Mouse (Mus musculus) liver, embryonic 13.5 days (tissue): ENCODE measurements around the gene Elf1. TPM values are rescaled to one million over a fixed set of nuclear protein-coding genes. Genes with fewer than 3 reads are reported as not detected.

Experiments used
- ATAC-seq: fragments of 200-750 bp; cut with Nextera tagmentation; 2 replicates; pipeline ENCODE4 v1.8.0; 2017; ENCODE audit warnings: low read depth, mild to moderate bottlenecking, moderate number of reproducible peaks, moderate library complexity
- DNase-seq: peaks from one replicate; pipeline ENCODE4 v3.0.0; 2022
- H3K27ac ChIP-seq: fragments of 300-500 bp; sonication (generic); 2 replicates; pipeline ENCODE4 v1.5.1; 2015; ENCODE audit warnings: moderate library complexity, mild to moderate bottlenecking, inconsistent platforms
- H3K27me3 ChIP-seq: fragments of 300-500 bp; sonication (generic); 2 replicates; pipeline ENCODE4 v1.6.1; 2015; ENCODE audit warnings: mild to moderate bottlenecking, inconsistent platforms
- H3K36me3 ChIP-seq: fragments of 300-500 bp; sonication (generic); 2 replicates; pipeline ENCODE4 v1.6.1; 2015; ENCODE audit warnings: mild to moderate bottlenecking, inconsistent platforms
- H3K4me1 ChIP-seq: fragments of 300-500 bp; sonication (generic); replicated peaks from 2 replicates; pipeline ENCODE4 v1.6.1; 2015; ENCODE audit warnings: inconsistent platforms
- H3K4me2 ChIP-seq: fragments of 300-500 bp; sonication (generic); 2 replicates; pipeline ENCODE4 v1.6.1; 2015; ENCODE audit warnings: inconsistent platforms, mild to moderate bottlenecking, moderate library complexity
- H3K4me3 ChIP-seq: fragments of 300-500 bp; sonication (generic); replicated peaks from 2 replicates; pipeline ENCODE4 v1.5.1; 2015; ENCODE audit warnings: mild to moderate bottlenecking, inconsistent platforms
- H3K9ac ChIP-seq: fragments of 300-500 bp; sonication (generic); 2 replicates; pipeline ENCODE4 v1.6.1; 2015; ENCODE audit warnings: mild to moderate bottlenecking, inconsistent platforms
- H3K9me3 ChIP-seq: fragments of 300-500 bp; sonication (generic); replicated peaks from 2 replicates; pipeline ENCODE4 v1.6.1; 2016; ENCODE audit warnings: inconsistent platforms
- WGBS: fragments of 180-500 bp; shearing (Covaris S2); methylation state at CpG from one replicate; pipeline ENCODE4 v1.1.7; 2015; ENCODE audit not compliant: insufficient replicate concordance; 5-methylcytosine and 5-hydroxymethylcytosine counted together
- microRNA-seq: library from miRNA; unstranded; fragments of <30 nt; microRNA quantifications from one replicate; pipeline ENCODE4, GENCODE M21; 2016
- polyA plus RNA-seq: library from polyadenylated mRNA; unstranded; fragments of >200 nt; fragmentation: Nextera tagmentation; extraction: Ambion mirVana; gene quantifications from 2 replicates; pipeline ENCODE4 v1.2.1, GENCODE M21; 2015

Elf1 gene
- polyA plus RNA-seq, 1 experiment from 2014 or later, result 11.9 TPM

DNA sequence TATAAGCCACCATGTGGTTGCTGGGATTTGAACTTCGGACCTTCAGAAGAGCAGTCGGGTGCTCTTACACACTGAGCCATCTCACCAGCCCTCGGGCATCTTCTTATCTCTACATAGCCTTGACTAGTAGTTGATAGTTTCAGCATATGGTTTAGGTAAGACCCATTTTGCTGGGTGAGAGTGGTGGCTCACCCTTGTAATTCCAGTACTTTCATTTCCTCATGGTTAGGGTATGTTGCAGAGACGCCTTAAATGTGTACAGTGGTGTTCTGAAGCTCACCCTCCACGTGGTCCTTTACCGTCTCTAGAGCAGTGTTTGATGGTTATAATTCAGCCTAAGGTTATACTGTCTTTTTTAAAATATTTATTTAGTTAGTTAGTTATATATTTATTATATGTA is 125.4 kb downstream of the Elf1 start:
- H3K27ac ChIP-seq, result no peak overlapping the region
- ATAC-seq, result no peak

DNA sequence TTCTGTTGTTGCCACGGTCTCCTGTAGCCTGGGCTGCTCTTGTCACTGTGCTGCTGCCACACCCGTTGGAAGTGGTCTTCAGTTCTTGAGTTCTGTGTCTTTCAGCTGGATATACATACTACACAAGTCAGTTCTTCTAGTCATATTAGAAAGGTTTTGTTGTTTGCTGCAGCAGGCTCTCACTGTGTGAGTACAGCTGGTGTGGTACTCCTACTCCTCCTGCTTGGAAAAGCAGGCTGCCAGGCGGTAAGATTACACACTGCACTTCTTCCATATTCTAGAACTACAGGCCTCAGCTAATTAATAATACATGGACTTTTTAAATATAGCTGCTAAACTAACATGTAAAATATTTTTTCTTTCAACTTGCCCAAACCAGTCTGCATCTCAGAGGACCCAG is 125.9 kb downstream of the Elf1 start:
- H3K27me3 ChIP-seq, result no peaks in the 10 kb centered on the region
- H3K36me3 ChIP-seq, result peaks cover 68% of the 10 kb centered on the region
- DNase-seq (no peak), ATAC-seq (no peak)
- no peak overlapping the region for H3K4me3 ChIP-seq
- H3K27ac ChIP-seq, result no peak overlapping the region
- H3K9me3 ChIP-seq, result no peaks in the 10 kb centered on the region
- H3K9ac ChIP-seq, result no peak overlapping the region
- no peaks in the 10 kb centered on the region for H3K4me1 ChIP-seq
- H3K4me2 ChIP-seq, result no peak overlapping the region
- 78% methylated on average over 3 of the region's 3 CpGs for WGBS

More for the DNA sequence above, 125.4 kb downstream of the Elf1 start:
- no peak overlapping the region for H3K4me3 ChIP-seq
- no peak overlapping the region for H3K9ac ChIP-seq
- no peaks in the 10 kb centered on the region for H3K27me3 ChIP-seq
- no peaks in the 10 kb centered on the region for H3K4me1 ChIP-seq
- H3K9me3 ChIP-seq, result no peaks in the 10 kb centered on the region
- no peak overlapping the region for H3K4me2 ChIP-seq
- H3K36me3 ChIP-seq, result peaks cover 69% of the 10 kb centered on the region
- no peak for DNase-seq
- 72% methylated on average over 6 of the region's 6 CpGs for WGBS

DNA sequence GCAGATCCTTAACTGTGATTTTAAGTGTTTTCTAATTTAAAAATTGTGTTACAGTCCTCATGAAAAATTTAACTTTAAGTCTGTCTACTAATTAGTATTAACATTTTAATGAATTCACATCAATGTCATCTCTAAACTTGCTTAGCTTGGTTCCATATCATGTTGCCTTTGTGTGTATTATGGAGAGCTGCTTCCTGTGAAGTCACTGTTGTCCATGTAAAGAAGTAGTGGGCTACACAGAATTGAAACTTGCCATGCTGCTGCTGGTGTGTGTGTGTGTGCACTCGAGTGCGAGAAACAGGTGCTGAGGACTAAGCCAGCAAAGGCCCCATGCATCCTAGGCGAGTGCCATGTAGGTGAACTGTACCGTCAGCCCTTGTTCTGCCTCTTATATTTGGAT is 126.4 kb downstream of the Elf1 start:
- H3K9me3 ChIP-seq, result no peaks in the 10 kb centered on the region
- no peak overlapping the region for H3K27ac ChIP-seq
- 88% methylated on average over 4 of the region's 4 CpGs for WGBS
- H3K27me3 ChIP-seq, result no peaks in the 10 kb centered on the region
- no peak for ATAC-seq
- H3K4me2 ChIP-seq, result no peak overlapping the region
- DNase-seq, result no peak
- H3K4me1 ChIP-seq, result no peaks in the 10 kb centered on the region
- no peak overlapping the region for H3K9ac ChIP-seq
- H3K36me3 ChIP-seq, result peaks cover 69% of the 10 kb centered on the region
- no peak overlapping the region for H3K4me3 ChIP-seq

DNA sequence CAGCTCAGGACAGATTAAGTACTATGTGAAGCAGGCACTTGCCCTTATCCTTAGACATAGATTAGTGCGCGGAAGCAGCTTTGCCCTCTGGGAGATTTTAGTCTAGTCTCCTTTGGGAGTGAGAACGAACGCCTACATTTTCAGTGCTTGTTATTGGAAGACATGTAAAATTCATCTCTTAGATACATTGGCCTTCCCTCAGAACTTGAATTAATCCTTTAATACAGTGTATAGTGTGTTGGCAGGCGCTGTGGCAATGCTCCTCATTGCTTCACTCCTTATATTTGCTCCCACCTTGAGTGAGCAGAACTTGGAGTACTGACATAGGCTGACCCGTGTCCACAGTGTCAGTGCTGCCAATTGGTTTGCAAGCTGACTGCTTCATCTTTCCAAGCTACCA is 127.3 kb downstream of the Elf1 start:
- no peak for ATAC-seq
- Histone ChIP-seq H3K4me2 (no peak overlapping the region), H3K36me3 (peaks cover 73% of the 10 kb centered on the region), H3K9me3 (no peaks in the 10 kb centered on the region), H3K9ac (no peak overlapping the region), H3K4me1 (no peaks in the 10 kb centered on the region), H3K27ac (no peak overlapping the region), H3K4me3 (no peak overlapping the region), H3K27me3 (no peaks in the 10 kb centered on the region)
- WGBS, result 88% methylated on average over 6 of the region's 6 CpGs
- DNase-seq, result no peak

DNA sequence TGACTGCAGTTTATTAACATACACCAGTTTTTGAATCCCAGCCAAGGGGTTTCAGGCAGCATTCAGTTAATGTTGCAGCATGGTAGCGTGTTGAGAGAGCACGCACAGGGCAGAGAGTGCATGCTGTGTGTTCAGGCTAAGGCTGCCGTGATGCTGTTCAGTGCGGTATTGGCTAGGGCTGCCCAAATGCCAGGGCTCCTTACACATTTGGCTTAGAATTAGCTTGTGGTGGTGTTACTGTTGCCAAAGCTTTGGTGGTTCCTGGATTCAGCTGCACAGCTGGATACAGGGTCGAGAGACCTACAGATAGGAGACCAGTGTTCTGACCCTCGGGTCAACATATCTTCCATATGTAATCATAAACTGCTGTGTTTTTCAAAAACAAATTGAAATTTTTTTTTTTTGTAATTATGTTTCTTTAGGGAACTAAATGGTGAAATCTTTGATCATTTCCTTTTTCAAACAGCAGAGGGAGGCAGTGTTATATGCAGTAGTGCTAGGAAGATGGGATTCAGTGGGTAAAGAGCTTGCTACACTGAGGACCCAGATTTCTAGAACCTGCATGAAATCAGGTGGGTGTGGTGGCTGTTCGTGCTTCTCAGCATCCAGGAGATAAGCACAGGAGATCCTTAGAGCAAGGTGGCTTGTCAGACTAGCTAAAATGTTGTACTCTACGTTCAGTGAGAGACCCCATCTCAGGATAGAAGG is 136.3 kb downstream of the Elf1 start:
- DNase-seq (no peak), ATAC-seq (no peak)
- no peak overlapping the region for H3K4me3 ChIP-seq
- no peaks in the 10 kb centered on the region for H3K27me3 ChIP-seq
- H3K27ac ChIP-seq, result no peak overlapping the region
- no peak overlapping the region for H3K4me2 ChIP-seq
- H3K9me3 ChIP-seq, result no peaks in the 10 kb centered on the region
- 76% methylated on average over 8 of the region's 8 CpGs for whole genome bisulfite sequencing
- H3K4me1 ChIP-seq, result peaks cover 10% of the 10 kb centered on the region
- no peak overlapping the region for H3K9ac ChIP-seq
- H3K36me3 ChIP-seq, result peaks cover 60% of the 10 kb centered on the region

DNA sequence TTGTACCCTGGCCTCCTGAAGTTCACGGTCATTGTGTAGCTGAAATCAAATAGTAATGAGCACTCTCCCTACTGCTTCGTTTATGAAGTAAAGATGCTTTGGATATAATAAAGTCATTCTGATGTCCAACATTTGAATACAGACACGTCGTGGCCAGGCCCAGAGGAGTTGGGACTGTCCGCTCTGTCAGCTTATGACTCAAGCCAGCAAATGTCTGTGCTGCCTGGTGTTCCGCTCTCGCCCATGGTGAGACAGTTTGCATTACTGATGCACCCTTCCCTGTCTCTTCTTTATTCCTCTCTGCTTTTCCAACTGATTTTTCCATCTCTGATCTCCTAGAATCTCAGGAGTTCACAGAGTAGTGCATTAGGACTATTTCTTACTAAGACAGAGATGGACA is 138.8 kb downstream of the Elf1 start:
- Histone ChIP-seq H3K9me3 (no peaks in the 10 kb centered on the region), H3K4me3 (no peak overlapping the region), H3K36me3 (peaks cover 53% of the 10 kb centered on the region), H3K4me1 (peaks cover 10% of the 10 kb centered on the region), H3K9ac (no peak overlapping the region), H3K4me2 (no peak overlapping the region), H3K27ac (no peak overlapping the region), H3K27me3 (no peaks in the 10 kb centered on the region)
- ATAC-seq, result no peak
- 90% methylated on average over 7 of the region's 7 CpGs for WGBS
- no peak for DNase-seq

DNA sequence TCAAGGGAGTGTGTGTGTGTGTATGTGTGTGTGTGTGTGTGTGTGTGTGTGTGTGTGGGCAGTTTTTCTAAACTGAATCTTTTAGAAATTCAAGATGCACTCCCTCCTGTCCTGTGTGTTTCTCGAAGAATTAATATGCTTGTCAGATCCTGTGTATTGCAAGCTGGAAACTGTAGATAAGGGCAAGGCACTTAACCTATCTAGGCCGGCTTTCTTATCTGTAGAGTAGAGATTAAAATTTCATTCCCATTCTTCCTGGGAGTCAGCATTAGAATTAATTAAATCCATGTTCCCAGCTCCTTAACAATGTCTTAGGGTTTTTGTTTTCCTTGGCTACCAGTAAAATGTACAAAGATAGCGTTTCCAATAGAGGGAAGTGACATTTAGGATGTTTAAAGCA is 140.1 kb downstream of the Elf1 start:
- H3K36me3 ChIP-seq, result peaks cover 60% of the 10 kb centered on the region

More for the DNA sequence above, 140.1 kb downstream of the Elf1 start:
- Histone ChIP-seq H3K9ac (no peak overlapping the region), H3K4me3 (no peak overlapping the region), H3K9me3 (no peaks in the 10 kb centered on the region), H3K27ac (no peak overlapping the region), H3K4me1 (peaks cover 10% of the 10 kb centered on the region), H3K4me2 (no peak overlapping the region), H3K27me3 (no peaks in the 10 kb centered on the region)
- WGBS, result 30% methylated on average over 3 of the region's 3 CpGs
- DNase-seq (no peak), ATAC-seq (peak; percentile 63; the same call in 1 of the 2 replicates)

Small RNA genes within 50 kb of the gene (microRNA-seq; reads per million reads assigned to microRNA genes)
- gene Gm27857, result not detected

Other genes starting within 250 kb of the Elf1 start
- not detected in 2 replicates for gene Zfp957, start 233.8 kb upstream of the Elf1 start, polyA plus RNA-seq
- gene Rgcc, start 179.5 kb upstream of the Elf1 start, polyA plus RNA-seq, result 306 and 322 TPM in 2 replicates
- 33.4 and 44.5 TPM in 2 replicates for gene Naa16, start 90.4 kb upstream of the Elf1 start, polyA plus RNA-seq
- gene Mtrf1, start 83.4 kb upstream of the Elf1 start, polyA plus RNA-seq, result 5.7 and 6.8 TPM in 2 replicates
- gene Kbtbd7, start 54.7 kb upstream of the Elf1 start, polyA plus RNA-seq, result 3.0 and 3.6 TPM in 2 replicates
- gene Kbtbd6, start 29.4 kb upstream of the Elf1 start, polyA plus RNA-seq, result 2.6 and 3.0 TPM in 2 replicates
- 17.6 and 20.6 TPM in 2 replicates for gene Wbp4, start 326 bp downstream of the Elf1 start, polyA plus RNA-seq
- gene Sugt1, start 106.5 kb downstream of the Elf1 start, polyA plus RNA-seq, result 53.6 and 62.6 TPM in 2 replicates
- gene Cnmd, start 181.0 kb downstream of the Elf1 start, polyA plus RNA-seq, result not detected in 2 replicates